Mouse (Mus musculus): ENCODE results near the gene Ranbp10. TPM values are rescaled to one million over a fixed set of nuclear protein-coding genes. Genes with fewer than 3 reads are reported as not detected.

Ranbp10 gene
- polyA plus RNA-seq, 1 experiment, result 28.5 TPM

DNA sequence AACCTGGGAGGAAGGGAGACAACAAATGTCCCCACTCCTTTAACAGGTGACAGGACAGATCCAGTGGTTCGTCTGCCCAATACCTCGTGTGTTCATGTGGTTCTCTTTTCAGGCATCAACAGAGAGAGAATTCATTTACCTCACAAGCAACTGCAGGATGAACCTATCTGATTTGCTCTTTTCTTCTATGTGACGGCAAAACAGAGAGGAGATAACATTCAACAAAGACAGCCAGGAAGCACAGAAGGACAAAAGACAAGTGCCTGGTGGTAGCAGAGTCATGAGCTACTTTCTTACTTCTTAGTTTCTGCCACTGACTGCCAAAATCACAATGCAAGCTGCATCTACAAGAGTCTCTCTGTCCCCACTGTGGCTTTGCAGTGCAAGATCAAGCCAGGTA is 15.6 kb downstream of the Ranbp10 start:
- 51% methylated on average over 3 of the region's 3 CpGs for WGBS
- Histone ChIP-seq H3K4me3 (replicated peaks; ENCODE audit: extremely low read depth, low read depth, low read length) (no peak overlapping the region), H3K4me1 (ENCODE audit: control insufficient read depth, insufficient read depth, low read length) (peaks cover 25% of the 10 kb centered on the region)
- TF ChIP-seq CTCF (IDR thresholded peaks at IDR 0.05; ENCODE audit: insufficient read depth, low read length), result no peak
- TF ChIP-seq POLR2A (IDR thresholded peaks at IDR 0.05; ENCODE audit: borderline replicate concordance, extremely low read depth, low read depth, low read length), result no peak
- no peak for DNase-seq

DNA sequence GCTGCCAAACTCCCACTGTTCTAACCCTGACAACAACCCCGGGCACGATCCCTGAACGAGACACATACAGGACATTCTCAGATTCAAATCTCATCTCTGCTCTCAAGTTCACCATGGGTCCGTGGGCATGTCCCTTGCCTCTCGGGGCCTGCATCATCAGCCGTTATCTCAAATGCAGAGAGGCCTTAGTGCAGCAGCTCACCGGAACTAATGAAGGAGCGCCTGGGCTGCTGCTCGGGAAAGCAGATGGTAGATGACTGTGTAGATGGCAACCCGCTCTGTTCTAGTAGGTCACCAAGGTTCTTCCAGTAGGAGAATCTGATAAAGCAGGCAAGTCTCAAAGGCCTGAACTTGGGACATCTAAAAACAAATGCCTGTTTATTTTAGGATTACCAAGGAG is 16.1 kb downstream of the Ranbp10 start:
- H3K4me1 ChIP-seq (ENCODE audit: control insufficient read depth, insufficient read depth, low read length), result peaks cover 25% of the 10 kb centered on the region
- H3K4me3 ChIP-seq (replicated peaks; ENCODE audit: extremely low read depth, low read depth, low read length), result no peak overlapping the region
- TF ChIP-seq CTCF (IDR thresholded peaks at IDR 0.05; ENCODE audit: insufficient read depth, low read length) (no peak), POLR2A (IDR thresholded peaks at IDR 0.05; ENCODE audit: borderline replicate concordance, extremely low read depth, low read depth, low read length) (no peak)
- WGBS, result 69% methylated on average over 10 of the region's 10 CpGs
- no peak for DNase-seq

DNA sequence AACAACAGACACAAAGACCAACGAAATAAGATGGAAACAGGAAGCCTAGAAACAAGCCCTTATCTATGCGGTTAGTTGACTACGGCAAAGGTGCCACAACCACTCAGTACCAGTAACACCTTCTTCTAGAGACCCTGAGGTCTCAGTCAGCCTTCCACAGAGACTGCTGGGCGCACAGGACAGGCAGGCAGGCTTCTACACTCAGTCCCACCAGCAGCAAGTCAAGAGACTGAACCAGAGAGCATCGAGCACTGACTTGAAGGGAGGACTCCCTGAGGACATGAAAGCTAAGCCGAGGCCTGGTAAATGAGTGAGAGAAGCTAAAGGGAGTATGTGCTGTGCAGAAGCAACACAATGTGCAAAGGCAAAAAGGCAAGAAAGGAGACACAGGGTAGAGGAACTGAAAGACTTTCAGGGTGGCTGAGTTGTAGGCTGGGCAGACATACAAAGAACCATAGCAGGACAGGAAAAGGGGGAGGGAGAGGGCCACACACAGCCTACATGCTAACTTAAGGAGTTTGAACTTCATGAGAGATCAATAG is 16.8 kb downstream of the Ranbp10 start:
- peaks cover 25% of the 10 kb centered on the region for H3K4me1 ChIP-seq (ENCODE audit: control insufficient read depth, insufficient read depth, low read length)
- no peak overlapping the region for H3K4me3 ChIP-seq (replicated peaks; ENCODE audit: extremely low read depth, low read depth, low read length)
- TF ChIP-seq POLR2A (IDR thresholded peaks at IDR 0.05; ENCODE audit: borderline replicate concordance, extremely low read depth, low read depth, low read length), result no peak
- TF ChIP-seq CTCF (IDR thresholded peaks at IDR 0.05; ENCODE audit: insufficient read depth, low read length), result no peak
- 63% methylated on average over 6 of the region's 6 CpGs for WGBS
- DNase-seq, result no peak

DNA sequence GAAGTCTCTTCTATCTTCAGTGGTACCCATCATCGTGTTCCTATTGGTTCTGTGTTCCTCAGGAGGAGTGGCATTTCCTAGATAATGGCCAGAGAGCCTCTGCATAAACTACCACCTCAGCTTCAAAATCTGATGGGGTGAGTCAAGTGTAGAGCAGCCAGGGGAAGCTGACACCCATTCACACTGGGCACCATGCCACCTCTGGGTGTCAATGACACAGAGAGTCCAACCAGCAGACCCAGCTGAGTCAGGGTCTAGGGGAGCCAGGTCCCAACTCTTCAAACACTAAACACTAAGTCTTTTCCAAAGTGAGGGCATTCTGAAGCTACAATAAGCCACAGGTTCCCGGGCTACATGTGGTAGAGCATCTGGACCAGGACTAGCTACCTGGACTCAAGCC is 18.7 kb downstream of the Ranbp10 start:
- TF ChIP-seq CTCF (IDR thresholded peaks at IDR 0.05; ENCODE audit: insufficient read depth, low read length) (no peak), POLR2A (IDR thresholded peaks at IDR 0.05; ENCODE audit: borderline replicate concordance, extremely low read depth, low read depth, low read length) (no peak)
- DNase-seq, result no peak
- Histone ChIP-seq H3K4me1 (ENCODE audit: control insufficient read depth, insufficient read depth, low read length) (peaks cover 25% of the 10 kb centered on the region), H3K4me3 (replicated peaks; ENCODE audit: extremely low read depth, low read depth, low read length) (no peak overlapping the region)
- WGBS, result 55% methylated on average over 2 of the region's 2 CpGs

DNA sequence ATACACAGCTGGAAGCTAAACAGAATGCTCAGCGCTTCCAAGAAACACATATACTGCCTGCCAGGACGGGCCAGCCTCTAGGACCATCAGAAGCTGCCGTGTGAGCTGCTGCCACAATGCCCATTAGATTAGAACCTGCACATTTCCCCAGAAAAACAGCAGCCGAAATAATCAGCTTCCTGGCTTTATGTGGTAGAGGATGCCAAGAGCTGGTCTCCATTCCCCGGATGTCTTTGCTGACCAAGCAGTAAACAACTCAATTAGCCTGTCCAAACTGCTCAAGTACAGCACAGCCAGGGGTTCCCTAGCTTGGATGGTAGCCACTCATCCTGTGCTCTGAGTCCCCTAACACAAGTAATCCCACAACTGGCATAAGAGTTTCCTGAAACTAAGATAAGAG is 19.4 kb downstream of the Ranbp10 start:
- Histone ChIP-seq H3K4me3 (replicated peaks; ENCODE audit: extremely low read depth, low read depth, low read length) (no peak overlapping the region), H3K4me1 (ENCODE audit: control insufficient read depth, insufficient read depth, low read length) (peaks cover 27% of the 10 kb centered on the region)
- DNase-seq, result no peak
- WGBS, result 36% methylated on average over 5 of the region's 5 CpGs
- TF ChIP-seq POLR2A (IDR thresholded peaks at IDR 0.05; ENCODE audit: borderline replicate concordance, extremely low read depth, low read depth, low read length), result no peak
- TF ChIP-seq CTCF (IDR thresholded peaks at IDR 0.05; ENCODE audit: insufficient read depth, low read length), result no peak

DNA sequence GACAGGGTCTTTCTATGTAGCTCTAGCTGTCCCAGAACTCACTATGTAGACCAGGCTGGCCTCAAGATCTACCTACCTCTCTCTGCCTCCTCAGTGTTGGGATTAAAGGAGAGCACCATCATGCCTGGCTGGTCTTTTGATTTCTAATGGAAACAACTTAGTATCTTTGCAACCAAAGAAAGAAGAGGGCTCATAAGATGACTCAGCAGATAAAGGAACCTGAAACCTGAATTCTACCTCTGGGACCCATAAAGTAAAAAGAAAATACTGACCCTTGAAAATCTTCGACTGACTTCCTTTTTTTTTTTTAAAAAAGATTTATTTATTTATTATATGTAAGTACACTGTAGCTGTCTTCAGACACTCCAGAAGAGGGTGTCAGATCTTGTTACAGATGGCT is 21.2 kb downstream of the Ranbp10 start:
- DNase-seq, result no peak
- Histone ChIP-seq H3K4me1 (ENCODE audit: control insufficient read depth, insufficient read depth, low read length) (peaks cover 15% of the 10 kb centered on the region), H3K4me3 (replicated peaks; ENCODE audit: extremely low read depth, low read depth, low read length) (no peak overlapping the region)
- TF ChIP-seq POLR2A (IDR thresholded peaks at IDR 0.05; ENCODE audit: borderline replicate concordance, extremely low read depth, low read depth, low read length) (no peak), CTCF (IDR thresholded peaks at IDR 0.05; ENCODE audit: insufficient read depth, low read length) (no peak)
- 30% methylated on average over 1 of the region's 1 CpGs for WGBS

DNA sequence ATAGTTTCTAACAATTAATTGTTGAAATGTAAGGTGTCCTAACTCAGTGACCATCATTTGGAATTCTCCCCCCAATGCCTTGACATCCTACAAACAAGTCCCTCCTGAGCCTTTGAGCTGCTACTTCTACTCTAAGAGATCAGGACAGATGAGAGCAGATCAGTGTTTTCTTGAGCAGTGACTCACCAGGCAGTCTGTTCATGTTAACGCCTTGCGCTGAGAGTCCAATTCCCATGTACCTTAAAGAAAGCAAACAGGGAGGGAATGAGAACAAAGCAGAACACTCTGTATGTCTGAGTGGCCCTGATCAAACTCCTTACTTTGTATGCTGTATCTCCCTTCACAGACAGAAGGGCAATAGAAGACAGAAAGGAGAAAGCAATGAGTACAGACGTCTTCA is 21.8 kb downstream of the Ranbp10 start:
- DNase-seq, result no peak
- TF ChIP-seq POLR2A (IDR thresholded peaks at IDR 0.05; ENCODE audit: borderline replicate concordance, extremely low read depth, low read depth, low read length) (no peak), CTCF (IDR thresholded peaks at IDR 0.05; ENCODE audit: insufficient read depth, low read length) (no peak)
- H3K4me1 ChIP-seq (ENCODE audit: control insufficient read depth, insufficient read depth, low read length), result peaks cover 13% of the 10 kb centered on the region
- WGBS, result 62% methylated on average over 3 of the region's 3 CpGs
- H3K4me3 ChIP-seq (replicated peaks; ENCODE audit: extremely low read depth, low read depth, low read length), result no peak overlapping the region

DNA sequence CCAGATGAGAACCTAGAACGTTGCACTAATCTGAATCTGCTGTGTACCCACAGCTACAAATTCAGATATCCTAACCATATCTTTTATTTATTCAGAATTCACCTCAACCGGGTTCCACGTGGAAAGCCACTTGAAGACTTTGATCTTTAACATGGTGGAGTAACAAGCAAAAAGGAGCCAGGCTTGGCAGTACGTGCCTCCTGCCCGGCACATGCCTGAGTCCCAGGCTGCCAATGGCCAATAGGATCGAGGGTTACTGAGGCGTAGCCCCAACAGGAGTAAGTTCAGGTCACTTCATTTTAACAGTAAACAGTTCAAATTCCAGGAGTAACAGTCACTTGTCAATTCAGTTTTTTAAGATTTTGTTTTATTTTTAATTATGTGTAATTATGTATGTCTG is 22.4 kb downstream of the Ranbp10 start:
- WGBS, result 69% methylated on average over 7 of the region's 7 CpGs
- no peak for DNase-seq
- no peak for TF ChIP-seq POLR2A (IDR thresholded peaks at IDR 0.05; ENCODE audit: borderline replicate concordance, extremely low read depth, low read depth, low read length)
- TF ChIP-seq CTCF (IDR thresholded peaks at IDR 0.05; ENCODE audit: insufficient read depth, low read length), result no peak
- Histone ChIP-seq H3K4me1 (ENCODE audit: control insufficient read depth, insufficient read depth, low read length) (peaks cover 10% of the 10 kb centered on the region), H3K4me3 (replicated peaks; ENCODE audit: extremely low read depth, low read depth, low read length) (no peak overlapping the region)

DNA sequence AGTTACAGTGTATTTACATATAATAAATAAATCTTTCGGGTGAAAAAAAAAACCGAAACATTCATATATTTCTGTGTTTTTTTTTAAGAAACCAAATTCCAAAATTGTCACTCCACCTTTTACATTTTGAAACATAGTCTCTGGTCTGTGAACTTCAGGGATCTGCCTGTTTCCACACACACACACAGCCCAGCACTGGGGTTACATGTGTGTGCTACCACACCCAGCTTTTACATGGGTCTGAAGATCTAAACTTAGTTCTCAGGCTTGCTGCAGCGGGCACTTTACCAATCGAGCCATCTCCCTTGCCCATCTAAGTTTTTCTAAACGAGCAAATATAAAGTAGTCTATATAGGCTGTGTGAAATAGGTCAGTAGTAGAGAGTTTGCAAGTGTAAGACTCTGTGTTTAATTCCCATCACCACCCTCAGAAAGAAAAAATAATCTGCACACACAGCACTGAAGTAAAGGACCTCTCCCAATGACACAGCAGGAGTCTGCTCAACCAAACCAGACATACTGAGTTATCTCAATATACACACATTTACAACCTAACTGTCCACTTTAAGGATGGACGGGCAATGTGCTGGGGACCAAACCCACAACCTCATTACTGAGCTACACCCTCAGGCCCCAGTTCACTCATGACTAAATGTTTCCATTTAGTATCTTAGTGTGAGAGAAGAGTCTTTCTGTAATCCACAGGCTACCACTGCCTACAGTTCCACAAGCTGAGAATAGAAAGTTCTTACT is 25.8 kb downstream of the Ranbp10 start:
- Histone ChIP-seq H3K4me1 (ENCODE audit: control insufficient read depth, insufficient read depth, low read length) (peaks cover 15% of the 10 kb centered on the region), H3K4me3 (replicated peaks; ENCODE audit: extremely low read depth, low read depth, low read length) (no peak overlapping the region)
- 86% methylated on average over 6 of the region's 6 CpGs for whole genome bisulfite sequencing
- TF ChIP-seq CTCF (IDR thresholded peaks at IDR 0.05; ENCODE audit: insufficient read depth, low read length), result no peak
- no peak for TF ChIP-seq POLR2A (IDR thresholded peaks at IDR 0.05; ENCODE audit: borderline replicate concordance, extremely low read depth, low read depth, low read length)
- no peak for DNase-seq

Data from lung, adult 2 months (tissue).